Mouse (Mus musculus) kidney, embryonic 15.5 days (tissue): ENCODE measurements around the gene Vapb. TPM values are rescaled to one million over a fixed set of nuclear protein-coding genes. Genes with fewer than 3 reads are reported as not detected.
"Not testable (repeated sequence)": the region's sequence is repeated elsewhere in the genome, so short reads cannot be mapped to it uniquely, and the experiment has no call there.

Source experiments
- ATAC-seq: fragments of 200-750 bp; cut with Nextera tagmentation; replicated peaks from 2 replicates; pipeline ENCODE4 v1.8.0; 2017; ENCODE audit warnings: moderate TSS enrichment; ENCODE audit not compliant: low FRiP score
- H3K27ac ChIP-seq: fragments of 300-500 bp; sonication (generic); 2 replicates; pipeline ENCODE4 v1.5.1; 2015; ENCODE audit warnings: mild to moderate bottlenecking, inconsistent platforms
- H3K27me3 ChIP-seq: fragments of 300-500 bp; sonication (generic); 2 replicates; pipeline ENCODE4 v1.6.1; 2015; ENCODE audit warnings: inconsistent platforms
- H3K36me3 ChIP-seq: fragments of 300-500 bp; sonication (generic); 2 replicates; pipeline ENCODE4 v1.6.1; 2015; ENCODE audit warnings: inconsistent platforms
- H3K4me1 ChIP-seq: fragments of 300-500 bp; sonication (generic); 2 replicates; pipeline ENCODE4 v1.6.1; 2015; ENCODE audit warnings: inconsistent platforms
- H3K4me2 ChIP-seq: fragments of 300-500 bp; sonication (generic); 2 replicates; pipeline ENCODE4 v1.6.1; 2015; ENCODE audit warnings: moderate library complexity, mild to moderate bottlenecking, inconsistent platforms
- H3K4me3 ChIP-seq: fragments of 300-500 bp; sonication (generic); replicated peaks from 2 replicates; pipeline ENCODE4 v1.5.1; 2015; ENCODE audit warnings: mild to moderate bottlenecking, inconsistent platforms
- H3K9ac ChIP-seq: fragments of 300-500 bp; sonication (generic); 2 replicates; pipeline ENCODE4 v1.6.1; 2015; ENCODE audit warnings: mild to moderate bottlenecking, inconsistent platforms
- H3K9me3 ChIP-seq: fragments of 300-500 bp; sonication (generic); replicated peaks from 2 replicates; pipeline ENCODE4 v1.6.1; 2016; ENCODE audit warnings: inconsistent platforms
- WGBS: fragments of 180-500 bp; shearing (Covaris S2); methylation state at CpG from one replicate; pipeline ENCODE4 v1.1.7; 2015; ENCODE audit warnings: mixed read lengths; 5-methylcytosine and 5-hydroxymethylcytosine counted together
- polyA plus RNA-seq: library from polyadenylated mRNA; unstranded; fragments of >200 nt; fragmentation: Nextera tagmentation; extraction: Ambion mirVana; gene quantifications from 2 replicates; pipeline ENCODE4 v1.2.1, GENCODE M21; 2015

Vapb gene
- polyA plus RNA-seq, 1 experiment from 2014 or later = 14.0 TPM

DNA sequence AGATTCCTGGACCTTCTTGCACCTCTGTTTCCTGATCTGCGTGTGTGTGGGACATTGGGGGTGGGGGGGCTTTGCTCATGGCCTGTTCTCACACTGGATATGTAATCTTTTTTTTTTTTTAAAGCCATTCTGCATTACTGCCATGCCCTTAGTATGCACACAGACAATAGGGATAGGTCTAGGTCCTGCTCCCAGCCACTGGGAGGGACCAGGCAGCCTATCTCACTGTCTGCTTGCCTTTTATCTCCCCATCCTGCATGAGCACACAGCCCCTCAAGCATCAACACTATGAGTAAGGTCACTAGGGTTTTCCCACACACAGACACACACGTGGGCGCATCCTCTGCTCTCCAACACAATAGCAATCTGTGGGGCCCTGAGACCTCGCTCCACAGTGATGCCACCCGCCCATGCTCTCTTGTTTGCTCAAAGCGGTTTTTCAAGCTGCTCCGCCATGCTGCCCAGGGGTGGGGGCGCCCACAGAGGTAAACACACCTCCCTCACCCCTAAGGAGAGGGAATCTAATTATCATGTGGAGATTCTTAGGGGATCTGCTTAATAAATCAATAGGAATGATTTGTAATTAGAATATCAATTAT lies 22.6 kb upstream of the Vapb start:
- WGBS = 76% methylated on average over 8 of the region's 8 CpGs
- Histone ChIP-seq H3K4me3 (no peak overlapping the region), H3K9ac (no peak overlapping the region)

DNA sequence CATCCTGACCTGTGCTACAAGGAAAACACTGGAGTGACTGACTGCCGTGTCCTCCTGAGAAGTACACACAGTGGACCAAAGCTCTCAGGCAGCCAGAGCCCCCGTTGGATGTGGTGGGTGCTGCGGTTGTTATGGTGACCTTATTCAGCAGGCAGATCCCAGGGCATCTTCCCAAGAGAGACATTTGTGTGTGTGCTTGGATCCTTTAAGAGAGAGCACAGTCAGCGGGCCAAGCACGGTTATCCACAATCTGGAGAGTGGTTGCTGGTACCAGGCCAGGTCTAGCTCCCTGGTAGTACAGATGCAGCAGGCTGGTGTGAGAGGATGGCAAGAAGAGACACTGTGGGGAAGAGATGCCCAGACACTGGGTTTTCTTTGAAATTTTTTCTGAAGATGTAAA lies 20.3 kb upstream of the Vapb start:
- Histone ChIP-seq H3K27ac (no peak overlapping the region), H3K4me2 (no peak overlapping the region), H3K27me3 (no peaks in the 10 kb centered on the region), H3K9ac (no peak overlapping the region), H3K9me3 (no peaks in the 10 kb centered on the region), H3K4me3 (no peak overlapping the region), H3K36me3 (no peaks in the 10 kb centered on the region), H3K4me1 (no peaks in the 10 kb centered on the region)
- 84% methylated on average over 5 of the region's 5 CpGs for WGBS
- no peak for ATAC-seq

More for the DNA sequence above, 22.6 kb upstream of the Vapb start:
- H3K4me1 ChIP-seq = peaks cover 5% of the 10 kb centered on the region; the same call in 1 of the 2 replicates
- no peaks in the 10 kb centered on the region for H3K9me3 ChIP-seq
- H3K27ac ChIP-seq = no peak overlapping the region
- no peak overlapping the region for H3K4me2 ChIP-seq
- no peaks in the 10 kb centered on the region for H3K27me3 ChIP-seq
- no peaks in the 10 kb centered on the region for H3K36me3 ChIP-seq
- no peak for ATAC-seq

DNA sequence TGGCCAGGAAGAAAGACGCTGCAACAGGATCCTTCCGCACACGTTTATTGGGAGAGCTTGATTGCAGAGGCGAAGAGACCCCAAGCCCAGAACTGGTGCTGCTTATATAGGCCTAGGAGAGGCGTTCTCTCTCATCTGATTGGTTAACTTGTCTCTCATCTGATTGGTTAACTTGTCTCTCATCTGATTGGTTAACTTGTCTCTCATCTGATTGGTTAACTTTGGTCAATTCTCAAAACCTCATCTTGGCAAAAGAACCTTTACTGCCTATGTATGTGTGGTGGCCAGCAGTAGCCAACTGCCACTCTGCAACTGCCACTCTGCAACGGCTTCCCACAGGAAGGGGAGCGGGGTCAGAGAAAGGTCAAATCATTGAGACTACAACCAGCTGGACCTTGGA lies 18.2 kb upstream of the Vapb start, which contains the start of gene 1700010B08Rik:
Gene 1700010B08Rik, plus strand, starts transcription at position 301 of the 400 bp plus-strand sequence.
- ATAC-seq, H3K27me3 ChIP-seq, H3K36me3 ChIP-seq, H3K4me2 ChIP-seq, H3K27ac ChIP-seq, H3K9me3 ChIP-seq, H3K4me1 ChIP-seq, H3K4me3 ChIP-seq, H3K9ac ChIP-seq: not testable (repeated sequence)
- 90% methylated on average over 7 of the region's 7 CpGs for WGBS

DNA sequence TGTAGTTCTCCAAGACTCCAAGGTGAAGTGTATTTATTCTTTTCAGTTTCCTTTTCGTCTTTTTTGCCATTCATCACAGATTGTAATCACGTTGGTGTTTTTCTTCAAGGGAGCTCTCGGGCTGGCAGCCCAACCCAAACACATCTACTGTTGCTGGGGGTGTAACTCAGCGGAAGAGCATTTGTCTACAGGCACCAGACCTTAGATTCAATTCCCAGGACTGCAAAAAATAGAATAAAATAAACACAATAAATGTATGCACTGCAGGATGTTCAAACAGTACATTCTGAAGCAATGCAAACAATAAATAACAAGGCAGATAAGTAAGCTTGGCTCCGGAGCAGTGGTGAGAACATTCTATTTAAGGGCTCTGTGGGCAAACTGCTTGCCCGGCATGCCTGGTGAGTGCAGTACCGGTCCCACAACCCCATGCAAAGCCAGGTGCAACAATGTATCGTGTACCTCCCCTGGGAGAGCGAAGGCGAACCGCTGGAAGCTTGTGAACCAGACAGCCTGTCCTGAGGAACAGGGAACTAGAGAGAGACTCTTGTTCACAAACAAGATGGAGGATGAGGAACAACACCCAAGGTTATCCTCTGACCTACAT lies 15.0 kb upstream of the Vapb start:
- Histone ChIP-seq H3K36me3 (no peaks in the 10 kb centered on the region), H3K4me3 (no peak overlapping the region), H3K27ac (no peak overlapping the region), H3K4me2 (no peak overlapping the region), H3K9ac (no peak overlapping the region), H3K9me3 (no peaks in the 10 kb centered on the region), H3K27me3 (no peaks in the 10 kb centered on the region), H3K4me1 (peaks cover 21% of the 10 kb centered on the region)
- 70% methylated on average over 11 of the region's 11 CpGs for WGBS
- ATAC-seq = no peak

DNA sequence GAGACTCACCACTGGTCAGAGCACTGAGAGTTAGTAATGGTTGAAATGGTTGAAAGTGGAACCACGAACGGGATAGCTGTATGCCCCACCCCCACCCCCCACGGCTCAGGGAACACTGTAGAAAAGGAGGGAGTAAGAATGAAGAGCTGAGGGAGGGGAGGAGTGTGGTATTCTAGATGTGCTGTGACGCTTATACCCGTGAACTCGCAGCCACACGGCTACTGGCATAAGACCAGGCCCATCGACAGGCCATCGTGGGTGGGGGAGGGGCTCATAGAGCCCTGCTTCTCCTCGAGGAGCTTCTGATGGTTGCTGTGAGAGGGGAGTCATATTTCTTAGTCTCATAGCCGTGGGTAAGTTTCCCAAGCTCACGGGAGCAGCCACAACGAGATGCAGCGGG lies 12.9 kb upstream of the Vapb start:
- WGBS = 23% methylated on average over 14 of the region's 14 CpGs
- H3K9me3 ChIP-seq = no peaks in the 10 kb centered on the region
- H3K27ac ChIP-seq = no peak overlapping the region
- no peaks in the 10 kb centered on the region for H3K27me3 ChIP-seq
- peaks cover 21% of the 10 kb centered on the region for H3K4me1 ChIP-seq
- ATAC-seq = peak; percentile 36; the same call in 1 of the 2 replicates
- H3K4me3 ChIP-seq = no peak overlapping the region; the same call in 1 of the 2 replicates
- peak overlapping the region; percentile 30 for H3K4me2 ChIP-seq
- no peak overlapping the region for H3K9ac ChIP-seq
- H3K36me3 ChIP-seq = no peaks in the 10 kb centered on the region

DNA sequence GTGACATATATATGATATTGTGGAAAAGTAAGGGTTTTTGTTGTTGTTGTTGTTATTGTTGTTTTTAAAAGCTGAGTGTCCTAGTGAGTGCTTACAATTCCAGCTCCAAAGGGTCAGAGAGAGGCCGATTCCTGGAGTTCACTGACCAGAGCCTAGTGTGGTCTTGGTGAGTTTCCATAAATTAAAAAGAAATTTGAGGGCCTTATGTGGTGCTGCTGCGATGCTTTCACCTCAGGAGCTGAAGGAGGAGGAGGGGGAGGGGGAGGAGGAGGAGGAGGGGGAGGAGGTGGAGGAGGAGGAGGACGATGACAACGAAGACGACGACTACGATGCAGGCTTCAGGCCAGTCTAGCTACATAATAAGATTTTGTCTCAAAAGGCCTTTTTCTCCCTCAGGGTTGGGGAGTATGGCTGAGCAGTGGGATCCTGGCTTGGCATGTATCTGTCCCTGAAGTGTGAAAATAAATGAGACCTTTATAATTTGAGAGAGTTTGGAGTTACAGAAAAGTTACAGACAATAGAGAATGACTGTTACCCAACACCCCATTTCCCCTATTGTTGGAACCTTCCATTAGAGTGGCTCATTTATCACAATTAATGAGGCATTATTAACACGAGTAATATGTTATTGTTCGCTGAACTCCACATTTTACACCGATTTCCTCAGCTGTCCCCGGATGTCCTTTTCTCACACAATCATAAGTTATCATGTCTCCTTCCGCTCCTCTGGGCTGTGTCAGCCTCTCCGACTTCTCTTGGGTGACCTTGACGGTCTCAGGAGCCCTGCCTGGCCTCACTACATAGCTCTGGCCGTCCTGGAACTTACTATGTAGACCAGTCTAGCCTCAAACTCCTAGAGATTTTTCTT lies 12.1 kb upstream of the Vapb start:
- H3K36me3 ChIP-seq = no peaks in the 10 kb centered on the region
- H3K4me3 ChIP-seq = no peak overlapping the region
- peak; percentile 40 for ATAC-seq
- WGBS = 30% methylated on average over 15 of the region's 15 CpGs
- H3K27ac ChIP-seq = peak overlapping the region; percentile 29; the same call in 1 of the 2 replicates
- H3K9me3 ChIP-seq = no peaks in the 10 kb centered on the region
- no peak overlapping the region for H3K4me2 ChIP-seq
- H3K27me3 ChIP-seq = no peaks in the 10 kb centered on the region
- H3K9ac ChIP-seq = no peak overlapping the region
- peaks cover 22% of the 10 kb centered on the region for H3K4me1 ChIP-seq

DNA sequence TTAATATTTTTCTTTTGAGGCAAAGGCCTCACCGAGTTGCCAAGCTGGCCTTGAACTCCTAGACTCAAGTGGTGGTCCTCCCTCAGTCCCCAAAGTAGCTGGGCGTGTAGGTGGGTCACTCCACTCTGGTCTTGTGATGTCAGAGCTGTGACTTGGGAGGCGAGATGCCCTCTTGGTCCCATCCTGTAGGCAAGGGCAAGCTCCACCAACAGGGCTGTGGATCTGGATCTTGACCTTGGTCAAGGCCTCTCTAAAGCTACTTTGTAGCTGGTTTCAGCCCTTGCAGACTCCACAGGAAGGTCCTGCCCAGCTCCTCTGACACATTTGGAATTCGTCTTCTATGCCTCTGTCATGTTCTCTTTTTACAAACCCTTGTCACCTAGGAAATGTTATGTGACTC lies 11.5 kb upstream of the Vapb start:
- H3K36me3 ChIP-seq = no peaks in the 10 kb centered on the region
- H3K4me3 ChIP-seq = no peak overlapping the region
- H3K9me3 ChIP-seq = no peaks in the 10 kb centered on the region
- WGBS = 82% methylated on average over 4 of the region's 4 CpGs
- peaks cover 28% of the 10 kb centered on the region for H3K4me1 ChIP-seq
- no peak for ATAC-seq
- H3K27me3 ChIP-seq = no peaks in the 10 kb centered on the region
- no peak overlapping the region for H3K9ac ChIP-seq
- H3K4me2 ChIP-seq = no peak overlapping the region
- peak overlapping the region; percentile 29; the same call in 1 of the 2 replicates for H3K27ac ChIP-seq

DNA sequence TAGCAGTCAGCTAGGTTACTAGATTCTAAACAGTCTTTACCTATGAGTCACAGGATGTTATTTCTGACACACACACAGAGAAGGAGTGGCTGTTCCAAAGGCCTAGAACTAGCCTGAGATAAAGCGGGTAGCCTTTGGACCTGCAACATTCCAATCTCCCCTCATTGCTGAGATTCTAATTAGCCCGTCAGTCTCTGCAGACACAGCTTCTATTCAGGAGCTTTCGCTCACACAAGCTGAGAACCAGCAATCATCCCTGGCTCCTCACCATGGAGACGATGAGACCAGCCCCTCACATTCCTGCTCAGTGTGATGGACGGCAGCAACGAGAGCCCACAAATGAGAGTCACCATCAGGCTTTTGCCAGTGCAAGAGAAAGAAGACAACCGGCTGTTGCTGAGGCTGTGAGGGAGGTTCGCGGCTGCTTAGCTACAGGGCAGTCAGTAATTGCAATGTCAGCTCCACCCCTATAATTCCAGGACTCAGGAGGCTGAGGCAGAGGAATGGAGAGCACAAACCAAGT lies 6.8 kb upstream of the Vapb start:
- 18% methylated on average over 9 of the region's 9 CpGs for WGBS
- H3K4me2 ChIP-seq = no peak overlapping the region
- peaks cover 24% of the 10 kb centered on the region for H3K4me1 ChIP-seq
- 0 out of 2 replicates have a peak, but pooled peaks cover 6% of the 10 kb centered on the region for H3K27me3 ChIP-seq
- no peak overlapping the region for H3K4me3 ChIP-seq
- no peaks in the 10 kb centered on the region for H3K9me3 ChIP-seq
- H3K27ac ChIP-seq = no peak overlapping the region
- no peaks in the 10 kb centered on the region for H3K36me3 ChIP-seq
- no peak for ATAC-seq
- H3K9ac ChIP-seq = no peak overlapping the region

DNA sequence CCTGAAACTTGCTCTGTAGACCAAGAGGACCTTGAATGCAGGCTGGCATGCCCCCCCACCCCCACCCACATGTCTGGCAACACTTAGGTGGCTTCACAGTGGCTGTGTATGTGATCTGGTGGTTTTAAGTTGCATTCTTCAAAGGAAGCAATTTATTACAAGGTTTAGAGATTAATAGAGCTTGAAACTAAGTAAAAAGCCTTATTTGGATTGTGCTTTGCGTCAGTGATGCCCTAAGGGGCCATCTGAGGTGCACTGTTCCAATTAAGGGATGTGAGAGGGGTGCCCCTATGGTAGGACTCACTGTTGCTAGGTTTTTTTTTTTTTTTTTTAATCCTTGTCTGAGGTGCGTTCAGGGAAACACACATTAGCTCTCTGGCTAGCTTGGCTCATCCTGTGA lies 2.9 kb upstream of the Vapb start:
- ATAC-seq = peak; percentile 31
- Histone ChIP-seq H3K4me1 (peaks cover 40% of the 10 kb centered on the region), H3K4me3 (no peak overlapping the region), H3K36me3 (peaks cover 7% of the 10 kb centered on the region; the same call in 1 of the 2 replicates), H3K27ac (peak overlapping the region; percentile 74), H3K9ac (no peak overlapping the region), H3K4me2 (no peak overlapping the region), H3K27me3 (0 out of 2 replicates have a peak, but pooled peaks cover 6% of the 10 kb centered on the region), H3K9me3 (no peaks in the 10 kb centered on the region)
- WGBS = 32% methylated on average over 2 of the region's 2 CpGs

DNA sequence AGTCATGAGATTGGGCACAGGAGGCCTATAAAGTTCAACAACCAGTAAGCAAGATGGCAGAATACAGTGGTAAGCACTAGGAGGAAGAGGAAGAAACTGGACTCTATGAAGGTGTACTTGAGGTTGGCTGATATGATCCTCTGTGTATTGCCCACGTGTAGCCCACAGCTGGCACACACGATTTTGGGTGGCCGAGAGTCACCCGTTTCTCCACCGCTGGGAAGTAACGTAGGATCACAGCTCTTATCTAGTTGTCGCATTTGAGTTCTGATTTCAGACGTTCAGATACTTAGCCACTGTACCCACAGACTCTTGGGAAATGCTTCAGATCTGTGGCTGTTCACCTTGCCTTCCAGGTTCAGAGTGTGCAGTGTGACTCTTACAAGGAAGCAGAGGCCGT lies 921 bp downstream of the Vapb start:
- H3K4me2 ChIP-seq = peak overlapping the region; percentile 73
- no peaks in the 10 kb centered on the region for H3K9me3 ChIP-seq
- H3K27me3 ChIP-seq = no peaks in the 10 kb centered on the region
- peaks cover 16% of the 10 kb centered on the region for H3K36me3 ChIP-seq
- peak overlapping the region; percentile 72 for H3K9ac ChIP-seq
- no peak overlapping the region for H3K27ac ChIP-seq
- no peak for ATAC-seq
- 78% methylated on average over 9 of the region's 9 CpGs for WGBS
- peak overlapping the region; percentile 72 for H3K4me3 ChIP-seq
- peaks cover 58% of the 10 kb centered on the region for H3K4me1 ChIP-seq

DNA sequence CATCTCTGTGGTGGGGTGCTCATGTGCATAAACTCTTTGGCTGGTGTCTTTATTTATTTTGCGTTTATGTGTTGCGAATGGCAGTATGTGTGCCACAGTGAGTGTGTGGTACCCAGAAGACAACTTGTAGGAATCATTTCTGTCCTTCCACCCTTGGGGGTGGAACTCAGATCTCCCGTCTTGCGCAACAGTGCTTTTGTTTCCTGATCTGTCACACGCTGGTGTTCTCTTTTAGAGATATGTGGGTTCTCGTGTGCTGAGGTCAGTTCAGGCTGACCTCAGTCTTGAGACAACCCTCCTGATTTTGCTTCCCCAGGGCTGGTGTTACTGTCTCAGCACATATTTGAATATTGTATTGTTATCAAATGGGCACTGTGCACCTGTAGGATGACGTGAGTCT lies 1.8 kb downstream of the Vapb start:
- Histone ChIP-seq H3K9ac (no peak overlapping the region), H3K4me1 (peaks cover 60% of the 10 kb centered on the region), H3K27me3 (no peaks in the 10 kb centered on the region), H3K4me2 (peak overlapping the region; percentile 73; the same call in 1 of the 2 replicates), H3K36me3 (peaks cover 16% of the 10 kb centered on the region), H3K9me3 (no peaks in the 10 kb centered on the region), H3K27ac (no peak overlapping the region), H3K4me3 (no peak overlapping the region)
- no peak for ATAC-seq
- 88% methylated on average over 7 of the region's 7 CpGs for WGBS

DNA sequence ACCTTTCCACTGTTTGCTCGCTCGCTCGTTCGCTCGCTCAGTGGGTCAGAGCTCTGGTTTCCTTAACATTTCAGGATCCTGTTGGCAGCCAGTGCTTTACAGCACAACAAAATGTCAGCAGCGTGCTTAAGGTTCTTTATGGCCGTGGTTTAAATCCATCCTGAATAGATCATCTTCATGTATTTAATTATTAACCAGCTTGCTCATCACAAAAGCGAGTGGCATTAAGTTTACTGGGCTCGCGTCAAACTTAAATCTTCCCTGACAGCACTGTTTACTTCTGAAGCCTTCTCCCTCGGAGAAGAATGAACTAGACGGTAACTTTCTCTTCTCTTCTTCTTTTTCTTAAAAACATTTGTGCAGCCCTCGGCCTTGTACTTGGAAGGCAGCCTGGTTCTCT lies 4.8 kb downstream of the Vapb start:
- Histone ChIP-seq H3K27ac (peak overlapping the region; percentile 59), H3K4me1 (peaks cover 54% of the 10 kb centered on the region), H3K4me3 (no peak overlapping the region), H3K27me3 (no peaks in the 10 kb centered on the region), H3K9ac (no peak overlapping the region), H3K36me3 (peaks cover 19% of the 10 kb centered on the region), H3K9me3 (no peaks in the 10 kb centered on the region), H3K4me2 (no peak overlapping the region)
- ATAC-seq = no peak
- WGBS = 62% methylated on average over 13 of the region's 13 CpGs
